Mouse (Mus musculus) WW6 (cell line): ENCODE data around the gene Fads1.
"Not testable (repeated sequence)": the region's sequence is repeated elsewhere in the genome, so short reads cannot be mapped to it uniquely, and the experiment has no call there.

Source experiments
- DNase-seq: peaks from one replicate; pipeline ENCODE4 v3.0.0-alpha.2; 2013; ENCODE audit warnings: low read depth, low spot score

The Fads1 gene

DNA sequence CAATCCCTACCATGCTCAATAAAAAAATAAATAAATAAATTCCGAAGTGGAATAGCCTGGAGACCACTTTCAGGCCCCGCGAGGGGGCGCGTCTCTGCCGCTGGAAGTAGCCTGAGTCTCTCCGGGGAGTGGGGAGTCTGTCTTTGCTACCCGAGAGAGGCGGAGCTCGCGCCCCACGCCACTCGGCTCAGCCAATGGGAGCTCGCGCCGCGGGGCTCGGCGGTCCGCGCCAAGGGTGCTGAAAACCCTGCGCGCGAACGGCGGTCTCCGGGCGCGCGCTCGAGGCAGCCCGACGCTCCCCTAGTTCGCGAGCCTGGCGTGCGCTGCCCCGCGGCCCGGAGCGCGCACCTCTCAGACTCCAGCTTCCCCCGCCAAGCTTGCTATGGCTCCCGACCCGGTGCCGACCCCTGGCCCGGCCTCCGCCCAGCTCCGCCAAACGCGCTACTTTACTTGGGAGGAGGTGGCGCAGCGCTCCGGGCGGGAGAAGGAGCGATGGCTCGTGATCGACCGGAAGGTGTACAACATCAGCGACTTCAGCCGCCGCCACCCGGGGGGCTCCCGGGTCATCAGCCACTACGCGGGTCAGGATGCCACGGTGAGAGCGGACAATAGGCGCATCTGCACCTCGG is at the start of gene Fads1:
Gene Fads1, plus strand, starts transcription at position 219 of the 629 bp plus-strand sequence.
- DNase-seq, result peak; percentile 89

DNA sequence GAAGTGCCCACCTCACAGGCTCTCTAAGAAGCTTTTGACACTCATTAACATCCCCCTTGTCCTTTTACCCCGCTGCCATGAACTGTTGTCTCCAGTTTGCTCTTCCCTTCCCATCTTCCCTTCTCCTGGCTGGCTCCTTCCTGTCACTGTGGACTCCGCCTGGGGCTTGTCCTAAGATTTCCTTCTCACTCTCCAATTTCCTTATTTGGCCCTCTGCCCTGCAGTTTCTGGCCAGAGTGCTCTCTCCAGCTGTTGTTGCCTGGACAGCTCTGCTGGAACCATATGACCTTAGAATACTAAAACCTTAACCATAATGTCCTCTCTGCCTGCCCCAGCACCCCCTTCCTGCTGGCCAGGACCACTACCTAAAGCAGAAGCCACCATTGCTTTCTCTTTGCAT is 48.0 kb upstream of the Fads1 start:
- DNase-seq, result no peak

DNA sequence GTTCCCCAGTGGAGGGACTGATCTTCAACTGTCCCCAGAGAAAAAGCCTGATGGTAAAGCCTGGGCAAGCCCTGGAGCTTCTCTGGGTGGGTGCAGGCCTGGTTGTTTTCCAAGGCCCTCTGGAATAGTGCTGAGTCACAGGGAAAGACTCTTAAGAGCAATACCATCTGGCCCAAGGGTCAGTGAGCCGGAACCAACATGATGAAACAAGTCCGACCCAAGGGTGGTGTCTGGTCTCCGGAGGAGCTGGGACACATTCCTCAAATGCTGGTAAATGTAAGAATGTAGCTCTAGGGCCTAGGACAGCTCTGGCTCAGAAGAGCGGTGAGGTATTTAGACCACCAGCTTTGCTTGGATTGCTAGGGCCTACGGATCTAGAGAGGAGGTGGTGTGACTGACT is 45.3 kb upstream of the Fads1 start:
- no peak for DNase-seq

DNA sequence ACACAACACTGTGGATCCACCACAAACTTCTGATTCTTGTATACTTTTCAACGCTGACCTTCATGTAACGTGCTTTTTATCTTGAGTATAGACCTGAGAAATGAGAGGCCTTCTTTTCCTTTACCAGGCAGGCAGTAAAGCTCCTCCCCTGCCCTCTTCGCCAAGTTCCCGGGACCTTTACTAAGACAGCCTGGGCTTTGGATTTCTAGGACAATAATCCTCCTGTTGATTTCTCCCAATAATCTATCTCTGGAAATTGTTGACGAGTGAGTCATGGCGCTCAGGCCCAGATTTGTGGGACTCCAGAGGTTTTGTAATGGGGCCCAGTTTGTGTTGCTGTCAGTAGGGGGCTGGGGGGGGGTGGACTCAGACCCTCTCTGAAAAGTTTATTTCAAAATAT is 43.0 kb upstream of the Fads1 start:
- DNase-seq, result no peak

DNA sequence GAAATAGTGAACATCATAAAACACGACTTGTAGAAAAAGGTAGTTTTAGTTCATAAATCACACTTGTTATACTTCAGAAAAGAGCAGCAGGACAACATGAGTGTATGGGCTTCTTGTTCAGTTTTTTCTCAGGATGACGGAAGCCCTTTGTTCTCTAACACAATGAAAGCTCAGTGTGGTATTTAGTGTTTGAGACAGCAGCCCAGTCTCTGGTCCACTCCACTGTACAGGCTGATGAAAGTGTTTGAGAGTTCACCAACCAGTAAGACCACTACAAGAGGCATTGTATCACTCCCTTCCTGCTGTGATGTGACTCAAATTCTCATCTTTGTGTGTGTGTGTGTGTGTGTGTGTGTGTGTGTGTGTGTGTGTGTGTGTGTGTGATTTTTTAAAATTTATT is 39.0 kb upstream of the Fads1 start:
- no peak for DNase-seq

DNA sequence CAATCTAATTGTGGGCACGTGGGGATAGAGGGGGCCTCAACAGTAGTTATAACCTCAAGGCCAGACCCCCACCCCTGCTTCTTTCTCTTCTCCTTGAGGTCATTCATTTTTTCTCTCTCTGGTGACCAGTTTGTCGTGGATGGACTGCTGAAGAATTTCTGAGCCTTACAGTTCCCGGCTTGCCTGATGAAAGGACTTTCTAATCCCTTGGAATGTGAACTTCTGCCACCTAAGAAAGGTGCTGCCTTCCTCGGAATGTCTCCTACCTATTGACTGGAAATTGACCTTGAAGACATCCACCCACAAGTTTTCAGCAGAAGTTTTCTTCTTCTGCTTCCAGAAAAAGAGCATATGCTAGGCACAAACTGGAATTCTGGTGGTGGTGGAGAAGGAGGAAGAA is 38.2 kb upstream of the Fads1 start:
- DNase-seq, result no peak

DNA sequence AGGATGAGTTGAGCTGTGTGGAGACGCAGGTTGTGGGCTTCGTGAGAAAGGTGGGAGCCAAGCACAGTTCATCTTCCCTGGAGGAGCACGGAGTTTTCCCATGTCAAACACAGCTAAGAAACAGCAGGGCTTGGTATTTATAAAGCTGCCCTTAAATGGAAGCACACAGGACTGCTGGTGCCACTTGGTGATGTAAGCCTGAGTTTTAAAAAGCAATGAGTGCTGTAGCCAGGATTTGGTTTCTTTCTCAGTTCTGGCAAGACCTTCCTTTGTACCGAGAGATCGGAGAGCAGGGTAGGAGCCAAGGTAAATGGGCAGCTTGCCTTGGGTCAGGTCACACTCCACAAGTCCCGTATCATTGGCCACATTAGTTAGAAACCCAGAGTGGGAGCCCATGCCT is 34.1 kb upstream of the Fads1 start:
- no peak for DNase-seq

DNA sequence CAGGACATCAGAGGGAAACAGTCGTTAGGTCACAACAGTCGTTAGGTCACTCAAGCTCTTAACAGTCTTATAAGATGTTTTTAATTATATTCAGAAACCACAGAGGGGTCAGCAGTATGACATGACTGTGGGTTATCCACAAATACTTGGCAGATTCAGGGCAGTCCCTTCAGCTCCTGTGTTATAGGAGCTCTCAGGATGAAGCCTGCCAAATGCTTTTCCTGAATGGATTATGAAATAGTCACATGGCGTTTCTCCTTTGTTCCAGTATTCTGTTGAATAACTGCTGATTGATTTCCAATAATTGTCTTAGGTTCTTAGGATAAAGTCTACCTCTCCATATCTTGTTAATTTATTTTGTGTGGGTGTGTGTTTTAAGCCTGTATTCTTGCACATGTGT is 33.5 kb upstream of the Fads1 start:
- no peak for DNase-seq

DNA sequence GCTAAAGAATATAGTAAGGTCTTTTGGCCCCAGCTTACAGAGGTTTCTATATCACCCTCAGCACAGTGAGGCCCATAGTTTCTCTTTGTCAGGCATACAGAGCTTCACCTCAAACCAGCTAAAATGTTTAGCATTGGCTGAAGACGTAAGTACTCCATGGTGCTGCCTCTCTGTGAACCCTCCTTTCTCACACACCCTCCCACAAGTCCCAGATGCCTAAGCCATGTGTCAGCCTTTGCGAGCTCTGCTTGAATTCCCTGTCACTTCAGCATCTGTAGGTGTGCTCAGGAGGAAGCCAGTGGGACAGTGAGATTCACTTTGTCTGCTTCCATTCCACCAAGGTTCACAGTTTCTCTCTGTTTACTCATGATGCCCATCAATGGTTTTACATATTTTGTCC is 25.0 kb upstream of the Fads1 start:
- DNase-seq, result no peak

DNA sequence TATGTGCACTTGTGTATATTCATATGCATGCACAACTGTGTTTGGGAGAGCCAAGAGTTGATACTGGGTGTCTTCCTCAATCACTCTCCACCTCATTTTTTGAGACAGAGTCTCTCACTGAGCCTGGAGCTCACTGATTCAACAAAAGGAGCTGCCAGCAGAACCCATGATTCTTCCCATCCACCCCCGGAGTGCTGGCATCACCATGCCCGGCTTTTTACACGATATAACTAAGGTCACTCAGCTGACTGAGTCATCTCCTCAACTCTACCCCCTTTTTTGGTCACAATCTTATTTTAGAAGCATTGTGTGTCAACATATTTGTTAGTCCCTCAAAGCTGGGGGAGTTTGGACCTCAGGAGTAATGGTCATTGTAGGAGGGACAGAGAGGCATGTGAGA is 18.8 kb upstream of the Fads1 start:
- DNase-seq, result no peak

DNA sequence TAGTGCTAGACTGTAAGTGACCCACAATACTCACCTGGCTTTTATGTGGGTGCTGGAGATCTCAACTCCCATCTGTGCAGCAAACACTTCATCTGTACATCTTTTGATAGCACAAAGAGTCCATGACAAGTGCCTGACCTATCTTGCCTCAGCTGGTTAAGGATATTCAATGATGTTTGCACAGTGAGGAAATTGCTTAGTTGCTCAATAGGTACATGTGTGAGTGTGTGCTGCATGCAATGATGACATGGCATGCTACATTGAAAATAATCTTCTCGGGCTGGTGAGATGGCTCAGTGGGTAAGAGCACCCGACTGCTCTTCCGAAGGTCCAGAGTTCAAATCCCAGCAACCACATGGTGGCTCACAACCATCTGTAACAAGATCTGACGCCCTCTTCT is 16.8 kb upstream of the Fads1 start:
- not testable (repeated sequence) for DNase-seq

DNA sequence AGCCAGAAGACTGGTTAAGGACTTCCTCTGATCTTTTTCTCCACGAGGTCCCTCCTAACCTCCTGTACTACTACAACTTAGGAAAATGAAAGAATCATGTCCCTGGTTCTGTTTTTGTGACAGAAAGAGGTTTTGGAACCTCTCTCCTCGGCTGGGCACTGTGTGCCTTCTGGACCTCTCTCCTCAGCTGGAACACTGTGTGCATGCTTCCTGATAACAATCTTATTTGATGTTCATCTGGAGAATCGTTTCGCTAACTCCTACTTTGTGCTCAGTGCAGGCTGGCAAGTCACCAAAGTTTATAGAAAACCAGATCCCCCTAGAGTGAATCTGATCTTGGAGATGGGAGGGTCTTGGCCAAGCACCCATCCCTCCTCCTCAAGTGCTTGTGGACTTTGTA is 15.6 kb upstream of the Fads1 start:
- no peak for DNase-seq

DNA sequence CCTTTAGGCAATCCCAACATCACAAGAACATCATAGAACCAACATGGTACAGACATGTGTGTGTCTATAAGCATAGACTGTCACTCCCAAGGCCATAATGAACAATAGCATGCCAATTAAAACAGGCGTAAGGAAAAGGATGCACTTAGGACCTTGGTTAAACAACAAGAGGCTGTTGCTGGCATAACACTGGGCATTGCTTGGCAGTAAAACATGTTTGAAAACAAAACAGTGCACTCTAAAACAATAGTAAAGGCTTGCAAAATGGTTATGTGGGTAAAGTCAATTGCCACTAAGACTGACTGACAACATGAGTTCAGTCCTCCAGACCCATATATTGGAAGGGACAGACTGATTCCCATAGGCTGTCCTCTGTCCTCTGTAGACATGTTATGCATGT is 14.7 kb upstream of the Fads1 start:
- DNase-seq, result no peak

DNA sequence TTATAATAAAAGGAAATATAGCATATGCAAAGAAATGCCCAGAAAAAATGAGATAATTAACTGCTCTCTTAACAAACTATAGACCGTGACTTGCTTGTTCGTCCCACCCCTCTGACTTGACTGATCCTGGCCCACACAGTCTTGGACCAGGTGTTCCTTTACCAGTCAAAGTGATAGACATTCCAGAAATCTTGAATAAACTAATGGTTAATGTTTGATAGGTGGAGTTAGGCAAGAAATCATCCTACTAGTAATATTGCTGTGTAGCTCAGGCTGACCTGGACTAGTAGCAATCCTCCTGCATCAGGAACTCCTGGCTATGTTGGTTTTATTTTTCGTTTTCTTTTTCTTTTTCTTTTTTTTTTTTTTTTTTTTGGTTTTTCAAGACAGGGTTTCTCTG is 14.2 kb upstream of the Fads1 start:
- DNase-seq, result no peak

DNA sequence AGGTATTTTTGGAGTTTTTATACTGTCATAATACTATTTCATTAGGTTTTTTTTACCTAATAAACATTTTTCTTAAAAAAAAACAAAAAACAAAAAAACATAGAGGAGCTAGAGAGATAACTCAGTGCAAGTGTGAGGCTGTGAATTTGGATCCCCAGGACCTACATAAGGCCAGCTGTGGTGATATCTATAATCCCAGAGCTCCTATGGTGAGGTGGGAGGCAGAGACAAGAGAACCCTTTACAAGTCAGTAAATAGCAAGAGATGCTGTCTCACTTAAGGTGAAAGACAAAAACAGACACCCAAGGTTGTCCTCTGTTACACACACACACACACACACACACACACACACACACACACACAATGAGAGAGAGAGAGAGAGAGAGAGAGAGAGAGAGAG is 13.5 kb upstream of the Fads1 start:
- DNase-seq, result no peak

DNA sequence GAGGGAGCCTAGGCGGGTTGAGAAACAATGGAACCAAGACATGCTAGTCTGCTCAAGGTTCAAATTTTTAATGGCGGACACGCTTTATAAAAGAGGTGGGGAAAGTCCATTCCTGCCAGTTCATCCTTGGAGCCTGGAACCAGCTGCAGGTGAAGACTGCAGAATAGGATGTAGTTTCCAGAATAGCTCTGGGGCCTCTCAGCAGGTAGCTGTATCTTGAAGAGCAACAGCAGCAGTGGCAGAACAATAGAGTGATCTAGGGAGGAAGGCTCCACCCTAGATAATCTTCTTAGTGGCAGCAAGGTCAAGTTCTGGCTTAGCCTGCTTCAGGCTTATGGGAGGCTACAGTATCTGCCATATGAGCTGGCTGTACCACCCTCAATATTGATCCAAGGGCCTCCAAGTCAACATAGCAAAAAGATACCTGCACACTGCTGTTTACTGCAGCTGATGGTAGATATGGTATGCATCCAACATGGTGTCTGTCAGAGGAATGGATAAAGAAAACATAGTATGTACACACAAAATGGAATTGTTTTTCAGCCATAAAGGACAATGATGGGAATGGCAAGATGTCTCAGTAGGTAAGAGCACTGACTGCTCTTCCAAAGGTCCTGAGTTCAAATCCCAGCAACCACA is 12.9 kb upstream of the Fads1 start:
- DNase-seq, result not testable (repeated sequence)

DNA sequence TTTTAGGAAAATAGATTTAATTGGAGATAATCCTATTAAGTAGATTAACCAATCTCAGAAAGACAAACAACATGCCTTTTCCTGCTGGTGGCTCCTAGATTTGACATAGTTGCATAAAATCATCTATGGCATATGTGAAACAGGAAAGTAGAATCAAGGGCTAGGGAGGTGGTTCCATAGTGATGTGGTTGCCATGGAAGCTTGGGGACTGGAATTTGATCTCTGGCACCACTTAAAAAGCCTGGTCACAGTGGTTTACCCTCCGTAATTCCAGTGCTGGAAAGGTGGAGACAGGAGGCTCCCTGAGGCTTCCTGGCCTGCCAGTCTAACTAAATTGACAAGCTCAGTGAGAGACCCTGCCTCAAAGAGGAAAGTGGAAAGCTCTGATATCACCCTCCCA is 12.2 kb upstream of the Fads1 start:
- no peak for DNase-seq

DNA sequence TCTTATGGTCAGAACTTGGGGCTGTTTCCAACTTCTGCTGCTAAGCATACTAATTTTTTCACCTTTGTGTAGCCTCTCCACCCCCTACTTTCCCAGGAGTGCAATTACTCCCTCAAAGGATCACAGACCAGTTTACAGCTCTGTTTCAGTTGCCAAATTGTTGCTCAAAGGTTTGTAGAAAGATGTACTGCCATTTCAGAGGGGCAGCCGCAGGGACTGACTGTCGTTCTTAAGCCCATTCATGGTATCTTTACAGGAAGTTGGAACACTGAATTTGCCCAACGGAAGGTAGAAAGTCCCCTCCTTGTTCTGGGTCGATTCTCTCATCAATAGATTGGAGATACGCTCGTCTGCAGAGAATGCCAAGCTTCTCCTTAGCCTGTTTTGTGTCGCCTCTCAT is 11.3 kb upstream of the Fads1 start:
- no peak for DNase-seq

DNA sequence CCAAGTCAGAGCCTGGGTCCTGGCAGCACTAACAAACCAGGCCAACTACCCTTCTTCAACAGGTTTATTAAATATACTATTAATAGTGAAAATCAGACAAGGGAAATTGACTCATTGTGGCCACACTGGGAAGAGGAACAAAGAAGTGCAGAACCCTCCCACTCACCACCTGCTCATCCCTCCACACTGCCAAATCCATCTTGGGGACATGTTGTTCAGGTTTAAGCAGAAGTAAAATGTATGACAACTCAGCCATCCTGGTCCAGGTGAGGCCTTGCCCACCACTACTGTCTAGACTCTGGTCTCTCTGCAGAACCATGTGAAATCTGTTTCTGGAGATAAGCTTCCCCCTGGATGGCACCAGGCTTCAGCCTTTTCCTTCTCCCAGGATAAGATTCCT is 10.8 kb upstream of the Fads1 start:
- no peak for DNase-seq

DNA sequence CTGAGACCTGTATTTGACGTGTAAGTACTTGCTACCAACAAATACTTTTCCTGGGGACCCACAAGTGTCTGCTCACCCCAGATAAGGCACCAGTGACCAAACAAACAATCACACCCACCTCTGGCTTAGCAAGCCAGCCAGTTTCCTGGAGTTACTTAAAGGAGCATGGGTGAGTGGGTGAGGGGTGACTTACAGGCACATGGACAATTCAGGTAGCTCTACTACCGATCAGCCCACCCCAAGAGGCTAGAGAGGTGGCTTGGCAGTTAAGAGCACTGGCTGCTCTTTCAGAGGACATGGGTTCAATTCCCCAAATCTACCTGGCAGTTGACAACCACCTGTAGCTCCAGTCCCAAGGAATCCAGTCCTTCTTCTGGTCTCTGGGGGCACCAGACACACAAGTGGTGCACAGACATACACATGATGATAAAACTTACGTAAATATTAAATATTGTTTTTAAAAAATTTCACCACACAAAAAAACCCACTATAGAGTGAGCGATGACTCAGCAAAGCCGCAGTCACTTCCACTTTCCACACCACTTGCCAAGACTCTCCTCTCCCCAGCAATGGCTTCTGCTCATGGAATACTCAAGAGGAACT is 9.5 kb upstream of the Fads1 start:
- DNase-seq, result no peak

DNA sequence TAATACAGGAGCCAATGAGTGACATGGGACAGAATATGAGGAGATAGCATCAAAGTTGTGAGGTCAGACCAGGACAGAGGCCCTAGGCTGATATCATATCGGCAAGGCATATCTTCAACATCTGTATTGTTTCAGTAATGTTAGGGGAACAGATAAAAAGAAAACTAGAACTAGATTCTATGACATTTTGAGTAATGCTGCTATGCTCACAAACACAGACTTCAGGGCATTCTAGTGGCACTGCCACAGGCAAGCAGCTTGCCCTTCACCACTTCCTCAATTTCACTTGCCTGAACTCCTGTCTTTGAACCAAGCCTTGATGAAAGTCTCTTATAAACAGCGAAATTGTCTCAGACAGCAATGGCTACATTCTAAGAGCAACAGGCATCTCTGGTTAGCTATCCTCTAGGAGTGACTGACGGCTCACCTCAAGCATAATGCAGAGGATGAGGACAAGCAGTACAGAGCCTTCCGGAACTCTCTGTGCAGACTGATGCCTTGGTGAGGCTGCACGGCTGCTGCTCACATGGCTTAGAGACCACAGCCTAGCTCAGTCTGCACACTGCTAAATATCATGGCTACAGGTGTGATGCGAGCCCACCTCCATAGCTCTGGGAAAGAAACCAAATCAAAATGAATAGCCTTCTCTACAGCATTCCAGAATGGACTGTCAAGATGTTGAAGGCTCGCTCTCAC is 8.7 kb upstream of the Fads1 start:
- no peak for DNase-seq

DNA sequence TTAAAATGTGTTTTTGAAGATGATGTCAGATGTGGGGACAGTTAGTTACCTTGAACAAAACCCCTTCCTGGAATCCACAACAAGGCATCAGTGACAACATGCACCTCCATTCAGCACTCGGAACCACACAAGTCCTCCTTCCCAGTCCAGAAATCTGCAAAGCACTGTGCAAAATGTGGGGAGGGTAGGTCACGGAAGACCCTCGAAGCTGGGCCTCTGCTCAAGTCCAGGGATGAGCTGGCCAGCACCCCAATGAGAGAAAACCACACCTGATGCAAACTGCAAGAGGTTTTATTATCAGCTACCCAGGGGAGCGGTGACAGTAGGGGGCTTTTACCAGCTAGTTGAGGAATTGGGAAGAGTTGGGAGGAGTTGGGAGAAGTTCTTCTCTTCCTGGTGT is 7.7 kb upstream of the Fads1 start:
- DNase-seq, result no peak

DNA sequence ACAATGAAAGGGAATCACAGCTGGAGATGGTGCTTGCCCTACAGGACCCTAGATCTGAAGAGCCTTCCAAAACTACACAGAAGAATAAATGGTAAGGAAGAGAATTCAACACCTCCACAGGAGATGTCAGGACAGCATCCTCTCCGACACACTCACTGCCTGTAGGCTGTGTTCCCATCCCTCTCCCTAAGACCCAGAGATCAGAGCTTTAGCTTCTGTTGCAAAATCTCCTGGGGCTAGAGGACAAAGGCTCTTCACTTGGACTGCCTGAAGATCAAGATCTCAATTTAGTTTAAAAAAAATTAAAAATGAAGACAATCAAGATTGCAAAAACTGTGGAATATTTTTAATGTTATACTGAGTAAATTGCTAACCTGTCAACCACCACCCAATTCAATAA is 6.2 kb upstream of the Fads1 start:
- no peak for DNase-seq
